Mouse (Mus musculus) splenic B cell, adult 2 months (primary cell): ENCODE data around the gene Flna.

ENCODE experiments used
- DNase-seq: peaks from one replicate; pipeline ENCODE4 v3.0.0-alpha.2; 2011; ENCODE audit warnings: low read depth, low spot score
- H3K27me3 ChIP-seq: 2 replicates; pipeline ENCODE4 v1.6.1; 2012; ENCODE audit warnings: mild to moderate bottlenecking, low read length, moderate library complexity, mixed read lengths; ENCODE audit not compliant: control insufficient read depth, poor library complexity, insufficient read depth, severe bottlenecking
- H3K36me3 ChIP-seq: 2 replicates; pipeline ENCODE4 v1.6.1; 2012; ENCODE audit warnings: mild to moderate bottlenecking, low read length, moderate library complexity, mixed read lengths; ENCODE audit not compliant: control insufficient read depth, poor library complexity, insufficient read depth, severe bottlenecking

Gene Flna

GRCm38 (mm10) chrX:74269736-74270061, 20.1 kb upstream of the Flna start:
- H3K27me3 ChIP-seq: no peaks in the 10 kb centered on the region
- 0 out of 2 replicates have a peak, but pooled peaks cover 1% of the 10 kb centered on the region for H3K36me3 ChIP-seq
- DNase-seq: no peak

DNA sequence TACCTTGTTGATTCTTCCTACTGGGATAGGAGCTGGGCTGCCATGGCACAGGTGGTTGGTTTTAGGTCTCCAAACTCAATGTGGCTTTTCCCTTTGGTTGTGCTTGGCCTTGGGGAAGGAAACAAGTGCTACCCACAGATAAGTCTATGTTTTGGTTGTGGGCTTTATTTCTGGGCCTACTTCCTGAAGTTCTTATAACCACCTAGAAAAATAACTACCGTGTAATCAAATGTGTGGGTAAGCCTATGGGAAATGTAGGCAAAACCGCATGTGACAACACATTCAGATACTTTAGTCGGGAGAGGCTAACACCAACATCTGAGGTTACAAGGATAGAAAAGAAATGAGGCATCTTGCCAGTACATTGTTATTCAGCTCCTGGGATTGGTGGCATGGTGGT, 8.1 kb upstream of the Flna start:
- Histone ChIP-seq H3K36me3 (peaks cover 7% of the 10 kb centered on the region; the same call in 1 of the 2 replicates), H3K27me3 (no peaks in the 10 kb centered on the region)
- no peak for DNase-seq

- no peaks in the 10 kb centered on the region for H3K27me3 ChIP-seq
- no peak for DNase-seq
- peaks cover 7% of the 10 kb centered on the region; the same call in 1 of the 2 replicates for H3K36me3 ChIP-seq
These were observed 5.4 kb upstream of the Flna start for GRCm38 (mm10) chrX:74254888-74255565.

GRCm38 (mm10) chrX:74254153-74254887, 4.7 kb upstream of the Flna start, which contains the start of gene Emd:
Gene Emd, plus strand, starts transcription at chrX:74254687.
- Histone ChIP-seq H3K36me3 (peaks cover 7% of the 10 kb centered on the region; the same call in 1 of the 2 replicates), H3K27me3 (no peaks in the 10 kb centered on the region)
- DNase-seq: peak; percentile 95

GRCm38 (mm10) chrX:74248651-74249050, 969 bp downstream of the Flna start:
- DNase-seq: peak; percentile 73
- H3K27me3 ChIP-seq: no peaks in the 10 kb centered on the region
- H3K36me3 ChIP-seq: no peaks in the 10 kb centered on the region

- H3K36me3 ChIP-seq: peaks cover 6% of the 10 kb centered on the region
- no peak for DNase-seq
These were observed 2.9 kb downstream of the Flna start for GRCm38 (mm10) chrX:74246693-74247092.

DNA sequence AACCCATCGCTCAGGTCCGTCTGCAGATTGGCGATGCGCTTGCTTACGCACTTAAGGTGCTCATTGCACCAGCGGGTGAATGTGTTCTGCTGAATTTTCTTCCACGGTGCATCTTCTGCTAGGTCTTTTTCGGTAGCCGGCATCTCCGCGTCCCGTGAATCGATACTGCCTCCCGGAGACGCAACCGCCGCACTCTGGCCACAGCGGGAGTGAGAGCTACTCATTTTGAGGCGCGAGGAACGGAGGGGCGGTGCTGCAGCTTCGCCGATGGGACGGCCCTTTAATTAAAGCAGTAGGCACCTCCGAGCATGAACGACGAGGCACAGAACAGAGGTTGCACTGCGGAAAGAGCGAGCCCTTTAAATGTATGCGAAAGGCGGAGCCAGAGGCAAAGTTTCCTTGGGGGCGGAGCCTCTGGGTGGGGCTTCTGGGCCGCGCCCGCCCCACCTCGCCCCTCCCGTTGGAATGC, 3.4 kb downstream of the Flna start:
- Histone ChIP-seq H3K27me3 (no peaks in the 10 kb centered on the region), H3K36me3 (peaks cover 6% of the 10 kb centered on the region)
- peak; percentile 91 for DNase-seq

More at GRCm38 (mm10) chrX:74246693-74247092, 2.9 kb downstream of the Flna start:
- H3K27me3 ChIP-seq: no peaks in the 10 kb centered on the region

- DNase-seq: peak; percentile 65
- H3K27me3 ChIP-seq: no peaks in the 10 kb centered on the region
- peaks cover 6% of the 10 kb centered on the region for H3K36me3 ChIP-seq
These were observed 3.9 kb downstream of the Flna start for GRCm38 (mm10) chrX:74245687-74246086.

DNA sequence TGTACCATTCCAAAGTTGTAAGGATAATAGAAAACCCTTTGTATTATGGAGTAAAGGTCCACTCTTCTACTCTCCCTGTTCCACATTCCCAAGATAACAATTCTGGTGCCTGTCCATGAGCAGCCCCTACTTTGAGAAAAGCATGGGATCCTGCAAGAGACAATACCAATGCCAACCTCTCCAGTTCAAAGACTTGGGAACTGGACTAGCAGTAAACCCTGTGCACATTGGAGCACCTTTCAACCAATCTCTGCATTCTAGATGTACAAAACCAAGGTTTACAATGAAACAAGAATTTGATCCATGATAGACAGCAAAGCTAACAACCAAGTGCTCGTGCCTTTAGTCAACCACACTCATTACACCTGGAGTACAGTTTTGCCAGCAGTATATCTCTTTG, 4.5 kb downstream of the Flna start:
- no peak for DNase-seq
- peaks cover 7% of the 10 kb centered on the region for H3K36me3 ChIP-seq
- no peaks in the 10 kb centered on the region for H3K27me3 ChIP-seq

DNA sequence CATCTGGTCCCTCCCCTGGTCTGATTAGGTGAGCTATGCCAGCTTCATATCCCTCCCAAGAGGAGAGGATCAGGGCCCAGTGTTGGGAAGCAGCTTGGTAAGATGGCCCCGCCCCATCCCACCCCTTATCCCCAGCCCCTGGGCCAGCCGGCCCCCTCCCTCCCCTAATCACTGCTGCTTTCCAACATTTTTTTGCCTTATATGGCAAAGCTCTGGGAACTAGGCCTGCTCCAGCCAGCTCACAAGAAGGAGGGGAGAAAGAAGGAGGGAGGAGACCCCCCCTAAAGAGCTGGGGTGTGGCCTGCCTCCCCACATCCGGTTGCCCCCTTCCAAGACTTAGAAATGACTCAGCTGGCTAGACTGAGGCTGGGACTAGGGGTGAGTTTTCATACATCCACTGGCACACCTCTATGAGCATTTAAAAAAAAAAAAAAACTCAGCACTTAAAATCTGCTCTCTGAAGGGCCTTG, 5.0 kb downstream of the Flna start:
- peaks cover 7% of the 10 kb centered on the region for H3K36me3 ChIP-seq
- H3K27me3 ChIP-seq: no peaks in the 10 kb centered on the region
- peak; percentile 39 for DNase-seq

- no peaks in the 10 kb centered on the region for H3K27me3 ChIP-seq
- peaks cover 7% of the 10 kb centered on the region for H3K36me3 ChIP-seq
- DNase-seq: peak; percentile 88
These were observed 5.8 kb downstream of the Flna start for GRCm38 (mm10) chrX:74243807-74244206.

GRCm38 (mm10) chrX:74243396-74243795, 6.2 kb downstream of the Flna start:
- peaks cover 7% of the 10 kb centered on the region for H3K36me3 ChIP-seq
- DNase-seq: no peak
- no peaks in the 10 kb centered on the region for H3K27me3 ChIP-seq

- no peak for DNase-seq
- Histone ChIP-seq H3K27me3 (no peaks in the 10 kb centered on the region), H3K36me3 (peaks cover 11% of the 10 kb centered on the region)
These were observed 9.3 kb downstream of the Flna start for GRCm38 (mm10) chrX:74240332-74240731.

DNA sequence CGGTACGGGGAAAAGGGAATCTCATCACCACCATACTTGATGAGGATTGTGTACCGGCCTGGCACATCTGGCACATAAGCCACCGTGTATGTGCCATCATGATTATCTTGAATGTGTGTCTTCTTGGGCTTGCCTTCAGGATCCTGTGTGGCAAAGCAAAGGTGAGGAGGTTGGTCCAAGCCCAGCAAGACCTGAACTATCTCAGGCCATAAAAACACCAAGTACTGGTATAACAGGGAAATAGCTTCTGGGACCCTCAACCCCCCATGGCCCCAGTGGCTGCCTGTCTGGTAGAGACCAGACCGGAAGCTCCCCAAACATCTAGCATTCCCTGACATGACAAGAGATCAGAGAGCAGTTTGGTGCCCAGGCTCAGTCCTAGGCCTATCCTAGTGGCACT, 16.4 kb downstream of the Flna start:
- no peak for DNase-seq
- no peaks in the 10 kb centered on the region for H3K27me3 ChIP-seq
- peaks cover 17% of the 10 kb centered on the region for H3K36me3 ChIP-seq

DNA sequence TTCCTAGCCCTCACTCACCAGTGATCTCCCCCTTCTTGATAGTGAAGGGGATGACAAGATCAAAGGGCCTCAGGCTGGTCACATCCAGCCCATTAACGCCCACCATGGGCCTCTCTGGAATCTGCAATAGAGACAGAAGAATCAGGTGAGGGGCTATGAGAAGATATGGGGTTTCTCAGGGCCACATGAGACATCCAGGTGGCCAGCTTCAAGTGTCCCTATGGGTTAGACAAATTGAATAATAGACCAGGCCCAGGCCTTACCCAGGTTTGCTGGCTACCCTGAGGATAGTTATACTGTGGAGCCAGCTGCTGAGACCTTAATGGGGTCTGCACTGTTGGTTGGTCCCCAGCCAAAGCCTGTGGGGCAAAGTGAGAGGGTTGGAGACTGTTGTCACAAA, 19.6 kb downstream of the Flna start:
- Histone ChIP-seq H3K36me3 (peaks cover 19% of the 10 kb centered on the region; the same call in 1 of the 2 replicates), H3K27me3 (no peaks in the 10 kb centered on the region)
- no peak for DNase-seq
